Mouse (Mus musculus): ENCODE results near the gene Dnaja3. TPM values are rescaled to one million over a fixed set of nuclear protein-coding genes. Genes with fewer than 3 reads are reported as not detected.

The Dnaja3 gene
- polyA plus RNA-seq, 1 experiment, result 33.0 TPM

DNA sequence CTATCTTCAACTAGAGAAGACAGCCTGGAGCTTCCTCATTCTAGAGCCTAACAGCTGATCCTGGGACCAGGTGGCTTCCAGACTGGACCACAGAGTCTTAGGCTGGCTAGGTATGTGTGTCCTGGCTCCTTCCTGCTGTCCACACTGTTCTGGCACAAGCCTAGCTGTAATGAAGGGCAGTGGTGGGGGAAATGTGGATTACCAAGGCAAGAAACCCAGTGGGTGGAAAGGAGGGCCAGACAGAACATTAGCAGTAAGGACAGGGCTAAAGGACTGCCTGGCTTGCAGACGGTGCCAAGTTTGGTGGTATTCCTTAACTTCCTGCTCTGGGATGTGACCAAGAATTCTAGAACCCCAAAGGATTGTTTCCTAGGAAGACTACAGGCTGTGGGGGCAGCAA, 11.3 kb downstream of the Dnaja3 start:
- peaks cover 71% of the 10 kb centered on the region for H3K36me3 ChIP-seq (ENCODE audit: control insufficient read depth, insufficient read depth)
- H3K79me3 ChIP-seq (ENCODE audit: low read depth), result peaks cover 35% of the 10 kb centered on the region
- H3K27me3 ChIP-seq (ENCODE audit: control insufficient read depth, insufficient read depth, insufficient read length), result no peaks in the 10 kb centered on the region
- peaks cover 66% of the 10 kb centered on the region for H3K79me2 ChIP-seq (ENCODE audit: control insufficient read depth, insufficient read depth)
- H3ac ChIP-seq (ENCODE audit: control insufficient read depth, insufficient read length, low read depth), result no peak overlapping the region
- no peak overlapping the region for H3K4me3 ChIP-seq (ENCODE audit: insufficient read depth, poor library complexity, severe bottlenecking)
- no peak for TF ChIP-seq USF1 (IDR thresholded peaks at IDR 0.05; ENCODE audit: low read depth)
- no peak for TF ChIP-seq CTCF (IDR thresholded peaks at IDR 0.05; ENCODE audit: control insufficient read depth, insufficient read depth, insufficient read length)
- no peak for TF ChIP-seq FOSL1 (IDR thresholded peaks at IDR 0.05; ENCODE audit: insufficient read depth, low read length, poor library complexity, severe bottlenecking)
- TF ChIP-seq MAX (IDR thresholded peaks at IDR 0.05), result no peak
- TF ChIP-seq MYOG (IDR thresholded peaks at IDR 0.05; ENCODE audit: control insufficient read depth, extremely low read depth, insufficient read length), result no peak
- TF ChIP-seq CEBPB (IDR thresholded peaks at IDR 0.05; ENCODE audit: low read depth), result no peak
- no peak for TF ChIP-seq MYOD1 (IDR thresholded peaks at IDR 0.05; ENCODE audit: control insufficient read depth, insufficient read length, low read depth)

DNA sequence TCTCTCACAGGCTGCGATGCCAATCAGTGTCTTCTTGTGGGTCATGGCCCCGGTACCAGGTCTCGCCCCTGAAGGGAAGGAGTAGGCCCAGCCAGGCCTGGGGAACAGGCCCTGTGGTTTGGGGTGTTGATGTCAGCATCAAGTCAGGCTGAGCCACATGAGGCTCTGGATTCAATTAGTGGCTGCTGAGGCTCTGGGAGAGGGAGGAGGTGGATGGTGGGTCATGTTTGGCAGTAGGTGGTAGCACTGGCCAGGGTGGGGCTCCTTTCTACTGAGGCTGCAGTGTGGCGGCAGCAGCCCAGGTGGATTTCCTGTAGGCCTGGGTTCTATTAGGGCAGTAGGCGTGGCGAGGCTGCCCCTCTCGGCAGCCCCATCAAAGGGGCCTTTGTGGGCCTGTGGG, 11.8 kb downstream of the Dnaja3 start:
- H3K4me3 ChIP-seq (ENCODE audit: insufficient read depth, poor library complexity, severe bottlenecking), result no peak overlapping the region
- no peak for TF ChIP-seq MYOD1 (IDR thresholded peaks at IDR 0.05; ENCODE audit: control insufficient read depth, insufficient read length, low read depth)
- TF ChIP-seq CEBPB (IDR thresholded peaks at IDR 0.05; ENCODE audit: low read depth), result no peak
- TF ChIP-seq FOSL1 (IDR thresholded peaks at IDR 0.05; ENCODE audit: insufficient read depth, low read length, poor library complexity, severe bottlenecking), result no peak
- no peak for TF ChIP-seq USF1 (IDR thresholded peaks at IDR 0.05; ENCODE audit: low read depth)
- TF ChIP-seq CTCF (IDR thresholded peaks at IDR 0.05; ENCODE audit: control insufficient read depth, insufficient read depth, insufficient read length), result no peak
- TF ChIP-seq MYOG (IDR thresholded peaks at IDR 0.05; ENCODE audit: control insufficient read depth, extremely low read depth, insufficient read length), result no peak
- TF ChIP-seq MAX (IDR thresholded peaks at IDR 0.05), result no peak

DNA sequence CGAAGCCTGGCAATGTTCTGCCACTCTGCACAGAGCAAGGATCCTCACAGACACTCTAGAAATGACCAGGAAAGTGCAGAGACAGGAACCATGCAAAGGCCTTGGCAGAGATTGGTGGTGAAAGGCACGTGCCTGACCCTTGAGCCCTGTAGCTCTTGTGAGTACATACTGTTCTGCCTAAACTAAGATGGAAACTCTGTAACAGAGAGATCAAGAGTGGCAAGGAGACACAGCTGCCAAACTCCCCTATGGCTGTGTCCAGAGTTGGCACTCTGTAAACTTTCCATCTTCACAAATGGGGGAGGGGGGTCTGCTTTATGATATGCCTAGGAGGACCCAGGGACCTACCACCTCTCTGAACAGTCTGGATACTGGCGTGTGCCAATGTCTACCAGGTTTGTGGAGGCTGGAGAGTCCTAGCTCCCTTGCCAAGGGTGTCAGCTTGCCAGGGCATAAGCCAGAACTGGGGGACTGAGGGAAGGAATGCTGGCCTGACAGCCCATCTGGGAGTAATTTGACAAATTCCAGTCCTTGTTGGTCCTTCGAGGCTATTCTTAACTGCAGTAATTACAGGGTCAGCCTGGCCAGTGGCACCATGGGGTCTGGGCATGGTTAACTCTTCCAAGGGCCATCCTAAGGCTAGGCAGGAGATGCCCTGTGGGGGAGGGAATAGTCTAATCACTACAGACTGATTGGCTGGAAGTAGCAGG, 13.1 kb downstream of the Dnaja3 start:
- H3K36me3 ChIP-seq (ENCODE audit: control insufficient read depth, insufficient read depth), result peaks cover 64% of the 10 kb centered on the region
- TF ChIP-seq MAX (IDR thresholded peaks at IDR 0.05) (no peak), CEBPB (IDR thresholded peaks at IDR 0.05; ENCODE audit: low read depth) (no peak), MYOG (IDR thresholded peaks at IDR 0.05; ENCODE audit: control insufficient read depth, extremely low read depth, insufficient read length) (no peak), USF1 (IDR thresholded peaks at IDR 0.05; ENCODE audit: low read depth) (no peak), MYOD1 (IDR thresholded peaks at IDR 0.05; ENCODE audit: control insufficient read depth, insufficient read length, low read depth) (no peak), CTCF (IDR thresholded peaks at IDR 0.05; ENCODE audit: control insufficient read depth, insufficient read depth, insufficient read length) (no peak), FOSL1 (IDR thresholded peaks at IDR 0.05; ENCODE audit: insufficient read depth, low read length, poor library complexity, severe bottlenecking) (no peak)
- H3K4me3 ChIP-seq (ENCODE audit: insufficient read depth, poor library complexity, severe bottlenecking), result no peak overlapping the region
- peaks cover 28% of the 10 kb centered on the region for H3K79me3 ChIP-seq (ENCODE audit: low read depth)
- H3K27me3 ChIP-seq (ENCODE audit: control insufficient read depth, insufficient read depth, insufficient read length), result no peaks in the 10 kb centered on the region
- H3ac ChIP-seq (ENCODE audit: control insufficient read depth, insufficient read length, low read depth), result no peak overlapping the region
- H3K79me2 ChIP-seq (ENCODE audit: control insufficient read depth, insufficient read depth), result peaks cover 50% of the 10 kb centered on the region

More for the DNA sequence above, 11.8 kb downstream of the Dnaja3 start:
- Histone ChIP-seq H3K79me2 (ENCODE audit: control insufficient read depth, insufficient read depth) (peaks cover 60% of the 10 kb centered on the region), H3K27me3 (ENCODE audit: control insufficient read depth, insufficient read depth, insufficient read length) (no peaks in the 10 kb centered on the region), H3ac (ENCODE audit: control insufficient read depth, insufficient read length, low read depth) (no peak overlapping the region), H3K36me3 (ENCODE audit: control insufficient read depth, insufficient read depth) (peaks cover 66% of the 10 kb centered on the region), H3K79me3 (ENCODE audit: low read depth) (peaks cover 30% of the 10 kb centered on the region)

DNA sequence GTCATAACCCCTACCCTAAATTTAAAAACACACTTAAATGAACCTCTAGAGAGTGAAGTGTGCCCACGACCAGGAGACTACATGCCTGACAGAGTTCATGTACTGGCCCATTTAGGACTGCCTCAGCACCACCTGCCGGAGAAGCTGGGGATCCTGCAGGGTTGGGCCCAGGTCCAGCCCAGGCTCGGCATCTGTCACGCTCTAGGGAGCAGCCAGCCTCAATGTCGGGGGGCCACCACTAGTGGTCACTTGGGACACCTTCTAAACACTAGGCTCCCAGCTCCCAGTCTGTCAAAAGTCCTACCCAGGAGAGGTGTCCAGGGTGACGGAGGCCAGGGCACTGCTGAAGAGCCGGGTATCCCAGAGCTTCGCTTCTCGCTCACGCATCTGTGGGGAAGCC, 14.9 kb downstream of the Dnaja3 start:
- no peak overlapping the region for H3K4me3 ChIP-seq (ENCODE audit: insufficient read depth, poor library complexity, severe bottlenecking)
- TF ChIP-seq FOSL1 (IDR thresholded peaks at IDR 0.05; ENCODE audit: insufficient read depth, low read length, poor library complexity, severe bottlenecking), result no peak
- no peak for TF ChIP-seq MAX (IDR thresholded peaks at IDR 0.05)
- TF ChIP-seq CTCF (IDR thresholded peaks at IDR 0.05; ENCODE audit: control insufficient read depth, insufficient read depth, insufficient read length), result no peak
- peaks cover 14% of the 10 kb centered on the region for H3K79me3 ChIP-seq (ENCODE audit: low read depth)
- no peak overlapping the region for H3ac ChIP-seq (ENCODE audit: control insufficient read depth, insufficient read length, low read depth)
- H3K27me3 ChIP-seq (ENCODE audit: control insufficient read depth, insufficient read depth, insufficient read length), result no peaks in the 10 kb centered on the region
- peaks cover 48% of the 10 kb centered on the region for H3K36me3 ChIP-seq (ENCODE audit: control insufficient read depth, insufficient read depth)
- peaks cover 32% of the 10 kb centered on the region for H3K79me2 ChIP-seq (ENCODE audit: control insufficient read depth, insufficient read depth)

DNA sequence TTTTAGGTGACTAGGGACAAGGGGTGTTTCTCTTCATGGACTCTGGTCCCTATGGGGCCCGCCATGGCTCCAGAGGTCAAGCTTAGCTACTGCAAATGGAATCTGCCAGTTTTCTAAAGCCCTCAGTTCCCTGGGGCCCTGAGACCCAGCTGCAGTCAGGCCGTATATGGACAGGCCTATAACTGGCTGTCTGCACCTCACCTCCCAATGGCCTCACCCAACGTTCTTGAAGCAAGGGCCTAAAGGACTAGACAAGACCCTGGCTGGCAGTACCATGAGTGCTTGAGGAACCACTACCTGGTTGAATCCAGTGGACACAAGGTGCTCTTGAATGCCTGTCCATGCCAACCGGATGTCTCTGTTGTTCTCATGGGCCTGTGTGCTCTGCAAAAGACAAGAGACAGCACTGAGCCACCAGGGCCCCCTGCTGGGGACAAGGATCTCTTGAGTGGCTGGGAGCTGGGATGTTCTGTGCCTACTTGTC, 15.5 kb downstream of the Dnaja3 start:
- TF ChIP-seq CTCF (IDR thresholded peaks at IDR 0.05; ENCODE audit: control insufficient read depth, insufficient read depth, insufficient read length) (no peak), MAX (IDR thresholded peaks at IDR 0.05) (no peak), CEBPB (IDR thresholded peaks at IDR 0.05; ENCODE audit: low read depth) (no peak), USF1 (IDR thresholded peaks at IDR 0.05; ENCODE audit: low read depth) (no peak), FOSL1 (IDR thresholded peaks at IDR 0.05; ENCODE audit: insufficient read depth, low read length, poor library complexity, severe bottlenecking) (no peak), MYOD1 (IDR thresholded peaks at IDR 0.05; ENCODE audit: control insufficient read depth, insufficient read length, low read depth) (no peak), MYOG (IDR thresholded peaks at IDR 0.05; ENCODE audit: control insufficient read depth, extremely low read depth, insufficient read length) (no peak)
- Histone ChIP-seq H3K4me3 (ENCODE audit: insufficient read depth, poor library complexity, severe bottlenecking) (no peak overlapping the region), H3ac (ENCODE audit: control insufficient read depth, insufficient read length, low read depth) (no peak overlapping the region), H3K27me3 (ENCODE audit: control insufficient read depth, insufficient read depth, insufficient read length) (no peaks in the 10 kb centered on the region), H3K79me2 (ENCODE audit: control insufficient read depth, insufficient read depth) (peaks cover 26% of the 10 kb centered on the region), H3K36me3 (ENCODE audit: control insufficient read depth, insufficient read depth) (peaks cover 42% of the 10 kb centered on the region), H3K79me3 (ENCODE audit: low read depth) (peaks cover 12% of the 10 kb centered on the region)

All from C2C12 (cell line).